In genomic region chr11:11993807-11994206, GRCm38 (mm10) we compare ENCODE assay signal across 22 mouse cellular contexts. TPM values are rescaled to one million over a fixed set of nuclear protein-coding genes. Genes with fewer than 3 reads are reported as not detected.
A peak's percentile ranks its signal among the peaks of the same experiment; 100 is the strongest.
DNase-seq lines count a peak whose midpoint lies in the region; ATAC-seq lines count a peak whose summit lies in the region.
"Had no signal": no experiment of that assay in that cellular context is flagged by ENCODE, and none has a peak within 500 bp of the region (broad histone marks: within the 10 kb centered on the region; RNA-seq: fewer than 3 reads in every experiment).

No protein-coding gene starts in this region.

- ATAC-seq in heart, embryonic 11.5 days (replicated peaks; ENCODE audit: insufficient number of reproducible peaks, low FRiP score, low TSS enrichment), result no peak
- ATAC-seq in heart, embryonic 15.5 days (replicated peaks; ENCODE audit: insufficient number of reproducible peaks, insufficient read depth, low FRiP score, low read depth), result peak; percentile 82
- ATAC-seq: activated CD4-positive, CD25-positive, alpha-beta regulatory T cell, adult 4 months; forebrain, embryonic 16.5 days; intestine, embryonic 15.5 days; Patski had no signal

- H3K4me3 ChIP-seq in heart, embryonic 11.5 days (ENCODE audit: low read depth, low read length), result no peak overlapping the region
- H3K4me3 ChIP-seq in heart, embryonic 15.5 days, result no peak overlapping the region
- H3K4me3 ChIP-seq: embryonic facial prominence, embryonic 13.5 days; forebrain, embryonic 12.5 days; hindbrain, embryonic 10.5 days; intestine, embryonic 15.5 days; kidney, embryonic 15.5 days had no signal

- DNase-seq in heart, adult 18-20 months, result peak; percentile 49 to 51
- no peak for DNase-seq in heart, postnatal 25 days (ENCODE audit: low spot score)
- DNase-seq in heart, postnatal 36 days, result no peak
- DNase-seq in gastrocnemius, postnatal 4 days (ENCODE audit: low spot score in 2 of 2), result no peak
- DNase-seq: adrenal gland, postnatal 14 days; cerebellum, adult 18-20 months; cerebellum, adult 9-11 months; cerebellum, postnatal 36 days; gastrocnemius, postnatal 10 days; kidney, adult 2 months had no signal

- H3K36me3 ChIP-seq in heart, embryonic 11.5 days (ENCODE audit: control insufficient read depth, insufficient read depth, low read length), result no peaks in the 10 kb centered on the region
- no peaks in the 10 kb centered on the region for H3K36me3 ChIP-seq in heart, embryonic 15.5 days
- H3K36me3 ChIP-seq: intestine, embryonic 15.5 days; kidney, embryonic 15.5 days had no signal

- no peaks in the 10 kb centered on the region for H3K27me3 ChIP-seq in heart, embryonic 11.5 days (ENCODE audit: control insufficient read depth, insufficient read depth, low read length)
- H3K27me3 ChIP-seq in heart, embryonic 15.5 days, result no peaks in the 10 kb centered on the region
- H3K27me3 ChIP-seq: CH12.LX; embryonic facial prominence, embryonic 13.5 days; forebrain, embryonic 12.5 days; intestine, embryonic 15.5 days; kidney, embryonic 15.5 days; Patski had no signal

- no peak overlapping the region for H3K9ac ChIP-seq in heart, embryonic 11.5 days (ENCODE audit: low read depth, low read length)
- H3K9ac ChIP-seq in heart, embryonic 15.5 days, result no peak overlapping the region
- H3K9ac ChIP-seq: embryonic facial prominence, embryonic 13.5 days; forebrain, embryonic 12.5 days; hindbrain, embryonic 14.5 days; intestine, embryonic 15.5 days; kidney, embryonic 15.5 days had no signal

- H3K4me2 ChIP-seq in heart, embryonic 11.5 days, result no peak overlapping the region
- H3K4me2 ChIP-seq in heart, embryonic 15.5 days, result peak overlapping the region; percentile 23
- H3K4me2 ChIP-seq: embryonic facial prominence, embryonic 13.5 days; forebrain, embryonic 12.5 days; hindbrain, embryonic 14.5 days; intestine, embryonic 15.5 days; kidney, embryonic 15.5 days had no signal

- no peaks in the 10 kb centered on the region for H3K9me3 ChIP-seq in heart, embryonic 11.5 days (replicated peaks; ENCODE audit: control insufficient read depth, low read length)
- H3K9me3 ChIP-seq in heart, embryonic 15.5 days (replicated peaks), result no peaks in the 10 kb centered on the region
- H3K9me3 ChIP-seq: embryonic facial prominence, embryonic 13.5 days; forebrain, embryonic 12.5 days; hindbrain, embryonic 10.5 days; intestine, embryonic 15.5 days; kidney, embryonic 15.5 days had no signal

- H3K27ac ChIP-seq in heart, embryonic 11.5 days (ENCODE audit: low read depth, low read length), result peak overlapping the region; percentile 23; the same call in 1 of the 2 replicates
- peak overlapping the region; percentile 84 for H3K27ac ChIP-seq in heart, embryonic 15.5 days
- H3K27ac ChIP-seq: embryonic facial prominence, embryonic 13.5 days; forebrain, embryonic 12.5 days; hindbrain, embryonic 10.5 days; hindbrain, embryonic 14.5 days; intestine, embryonic 15.5 days; kidney, embryonic 15.5 days had no signal

- WGBS in heart, embryonic 11.5 days (ENCODE audit: insufficient replicate concordance), result 47% methylated on average over 5 of the region's 5 CpGs
- WGBS in heart, embryonic 15.5 days, result 30% methylated on average over 5 of the region's 5 CpGs

- H3K4me1 ChIP-seq in heart, embryonic 11.5 days (ENCODE audit: control insufficient read depth, insufficient read depth, low read length), result peaks cover 22% of the 10 kb centered on the region
- peaks cover 46% of the 10 kb centered on the region for H3K4me1 ChIP-seq in heart, embryonic 15.5 days (replicated peaks)
- H3K4me1 ChIP-seq: embryonic facial prominence, embryonic 13.5 days; forebrain, embryonic 12.5 days; hindbrain, embryonic 10.5 days; kidney, embryonic 15.5 days had no signal

- intact Hi-C loops in heart, postnatal 25 days (cut with DNase I), result no loop called here
- intact Hi-C loops in heart, postnatal 36 days (cut with DNase I), result no loop called here

RNA-seq across cellular contexts. Expression of gene Grb10, which starts 44.7 kb away (rescaled TPM):
- 10 to 100 TPM; 55.7 to 65.7 TPM for total RNA-seq in heart, adult 18-20 months (2021)
- 100 to 1,000 TPM; 103 to 108 TPM for total RNA-seq in heart, postnatal 25 days (2021)
- 263 and 402 TPM in 2 replicates for polyA plus RNA-seq in heart, embryonic 11.5 days (2014; fragmentation: Nextera tagmentation; extraction: Ambion mirVana)
- 100 to 1,000 TPM in 1 of 2 experiments, 10 to 100 TPM in 1; 66.6 to 110 TPM for total RNA-seq in heart, postnatal 36 days (2021)
- polyA plus RNA-seq in heart, embryonic 15.5 days (2015; fragmentation: Nextera tagmentation; extraction: Ambion mirVana), result 503 and 529 TPM in 2 replicates
- 100 to 1,000 TPM; 778 to 813 TPM for total RNA-seq in gastrocnemius, postnatal 4 days (2021)
- polyA plus RNA-seq: activated CD4-positive, CD25-positive, alpha-beta regulatory T cell, adult 4 months had no signal

Comparison
In these comparisons a context has a peak if more than half of its experiments do, and no peak if none do; other contexts are left out.
1. DNase-seq: peak in heart, adult 18-20 months (2 of 2); none in heart, postnatal 25 days (single experiment), heart, postnatal 36 days (0 of 2) and gastrocnemius, postnatal 4 days (0 of 2).
2. RNA of gene Grb10, which starts 44.7 kb away (total RNA-seq): 778 to 813 TPM in gastrocnemius, postnatal 4 days; 66.6 to 110 TPM in heart, postnatal 36 days, 103 to 108 TPM in heart, postnatal 25 days and 55.7 to 65.7 TPM in heart, adult 18-20 months; every median in the first group is over 4 times any median in the second.